ENCODE assay signal across 9 mouse cellular contexts in genomic region chr13:85430040-85430439, GRCm38 (mm10).
DNase-seq lines count a peak whose midpoint lies in the region; ATAC-seq and TF ChIP-seq lines count a peak whose summit lies in the region.
"Had no signal": no experiment of that assay in that cellular context is flagged by ENCODE, and none has a peak within 500 bp of the region (broad histone marks: within the 10 kb centered on the region; RNA-seq: fewer than 3 reads in every experiment).

No protein-coding gene starts in this region.

- no peaks in the 10 kb centered on the region for H3K27me3 ChIP-seq in Patski
- H3K27me3 ChIP-seq in forebrain, embryonic 10.5 days (ENCODE audit: poor library complexity, severe bottlenecking): no peaks in the 10 kb centered on the region
- H3K27me3 ChIP-seq: limb, embryonic 12.5 days had no signal

- POLR2A ChIA-PET in Patski (lab: Charles Lee): no interaction called here

- no peak for TF ChIP-seq CTCF in Patski (IDR thresholded peaks at IDR 0.05)

- H3K27ac ChIP-seq in forebrain, embryonic 10.5 days: no peak overlapping the region
- H3K27ac ChIP-seq: limb, embryonic 12.5 days had no signal

- intact Hi-C loops in heart, postnatal 25 days (cut with DNase I): no loop called here

- H3K4me3 ChIP-seq in forebrain, embryonic 10.5 days: no peak overlapping the region
- H3K4me3 ChIP-seq: limb, embryonic 12.5 days had no signal

- H3K4me1 ChIP-seq in forebrain, embryonic 10.5 days: no peaks in the 10 kb centered on the region
- H3K4me1 ChIP-seq: limb, embryonic 12.5 days had no signal

- in situ Hi-C loops in Patski (cut with MboI; ENCODE audit: low pct_unique_long_range_greater_than_20kb): loop anchor here (5.0 to 10.0 kb wide), 2 partner anchors 135 to 233 kb away; no protein-coding TSS in a partner anchor

- WGBS in forebrain, embryonic 10.5 days: 78% methylated on average over 3 of the region's 3 CpGs

- ATAC-seq in Patski: peak; percentile 77
- no peak for ATAC-seq in erythroblast, adult 5-6 weeks (replicated peaks; ENCODE audit: low FRiP score, poor library complexity, severe bottlenecking)

- H3K36me3 ChIP-seq in forebrain, embryonic 10.5 days (replicated peaks): no peaks in the 10 kb centered on the region
- H3K36me3 ChIP-seq: limb, embryonic 12.5 days had no signal

- no peaks in the 10 kb centered on the region for H3K9me3 ChIP-seq in forebrain, embryonic 10.5 days
- H3K9me3 ChIP-seq: limb, embryonic 12.5 days had no signal

- peak; percentile 6 to 18 for DNase-seq in urinary bladder, adult 18-20 months (ENCODE audit: low spot score in 2 of 2)
- DNase-seq in urinary bladder, postnatal 25 days (ENCODE audit: low spot score): no peak
- no peak for DNase-seq in Patski (ENCODE audit: low read depth, low spot score)
- peak; percentile 10 for DNase-seq in heart, postnatal 25 days (ENCODE audit: low spot score)
- DNase-seq in thymus, postnatal 25 days: peak; percentile 9
- DNase-seq in forebrain, embryonic 10.5 days (ENCODE audit: extremely low spot score, low spot score): no peak
- DNase-seq: adrenal gland, postnatal 36 days had no signal

- CTCF ChIA-PET in Patski (lab: Charles Lee): no interaction called here

Comparison
In these comparisons a context has a peak if more than half of its experiments do, and no peak if none do; other contexts are left out.
1. DNase-seq: peak in urinary bladder, adult 18-20 months (2 of 2), heart, postnatal 25 days (single experiment) and thymus, postnatal 25 days (single experiment); none in urinary bladder, postnatal 25 days (single experiment), Patski (single experiment) and forebrain, embryonic 10.5 days (single experiment).